Mouse (Mus musculus): Measurements from ENCODE around the gene Tas2r109.
"Not testable (repeated sequence)": the region's sequence is repeated elsewhere in the genome, so short reads cannot be mapped to it uniquely, and the experiment has no call there.

The Tas2r109 gene

DNA sequence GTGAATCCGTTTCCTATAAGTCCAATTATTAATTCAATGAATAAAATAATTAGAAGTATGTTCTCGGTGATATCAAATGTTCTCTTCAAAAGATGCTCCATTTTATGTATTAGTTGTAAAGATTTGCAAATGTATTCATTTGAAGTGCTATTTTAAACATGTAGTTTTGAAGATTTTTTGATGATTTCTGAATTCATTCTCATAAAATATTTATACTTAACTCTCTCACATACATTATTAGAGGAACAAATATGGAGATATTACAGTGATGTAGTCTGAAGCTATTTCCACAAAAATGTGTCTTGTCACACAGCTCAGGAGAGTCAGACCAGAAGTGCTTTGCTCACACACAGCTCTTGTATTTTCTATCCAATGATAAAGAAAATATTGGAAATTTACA, at the start of gene Tas2r109:
Tas2r109 (minus strand) TSS at position 101 of the 400 bp plus-strand sequence.
- no peak for DNase-seq

DNA sequence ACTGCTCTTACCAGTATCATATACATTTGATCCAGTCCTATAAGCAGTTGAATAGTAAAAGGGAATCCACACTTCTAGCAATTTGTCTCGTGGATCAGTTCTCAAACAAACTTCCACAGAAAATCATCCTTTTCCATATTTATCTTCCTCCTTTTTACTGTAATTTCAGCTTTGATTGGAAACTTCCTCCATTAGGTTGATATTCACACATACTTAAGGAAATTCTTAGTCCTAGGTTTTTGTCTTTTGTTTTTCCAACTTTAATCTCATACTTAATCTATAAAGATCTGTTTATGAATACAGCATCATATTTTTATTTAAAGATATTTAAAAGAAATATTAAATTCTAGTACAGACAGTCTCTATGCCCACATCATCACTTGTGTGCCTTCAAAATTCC, 22.9 kb downstream of the Tas2r109 start, which contains the start of gene Tas2r131:
Tas2r131 (minus strand) TSS at position 101 of the 400 bp plus-strand sequence.
- no peak for DNase-seq

DNA sequence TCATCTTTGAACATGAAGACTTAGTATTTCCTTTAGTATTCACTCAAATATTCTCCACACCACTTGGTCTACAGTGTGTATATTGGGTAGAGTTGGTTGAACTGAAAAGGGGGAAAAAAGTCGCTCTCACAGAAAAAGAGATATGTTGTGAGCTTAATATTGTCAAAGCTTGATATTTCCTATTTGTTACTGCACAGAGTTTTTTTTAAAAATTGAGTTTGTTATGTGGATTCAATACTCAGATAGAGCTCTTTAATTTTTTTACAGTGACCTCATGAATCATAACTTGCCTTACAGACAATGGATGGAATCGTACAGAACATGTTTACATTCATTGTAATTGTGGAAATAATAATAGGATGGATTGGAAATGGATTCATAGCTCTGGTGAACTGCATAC, 30.0 kb downstream of the Tas2r109 start, which contains the start of gene Tas2r129:
Tas2r129 (plus strand) TSS at position 301 of the 400 bp plus-strand sequence.
- DNase-seq, result no peak

DNA sequence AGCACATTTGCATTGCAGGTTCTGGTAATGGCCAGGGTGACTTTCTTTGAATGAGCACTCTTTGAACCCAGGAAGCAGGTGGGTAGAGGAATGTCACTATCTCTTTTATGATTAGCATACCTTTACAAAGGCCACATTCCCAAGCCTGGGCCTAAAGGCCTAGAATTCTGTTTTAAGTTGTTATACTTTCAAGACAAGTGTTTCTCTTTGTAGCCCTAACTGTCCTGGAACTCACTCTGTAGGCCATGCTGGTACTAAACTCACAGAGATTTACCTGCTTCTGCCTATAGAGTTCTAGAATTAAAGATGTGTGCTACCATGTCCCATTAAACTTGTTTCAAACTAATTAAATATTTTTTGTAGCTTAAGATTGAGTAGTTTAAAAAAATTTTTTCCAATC, 39.4 kb downstream of the Tas2r109 start:
- DNase-seq, result not testable (repeated sequence)
